Mouse (Mus musculus) small intestine, adult 2 months (tissue): ENCODE measurements around the gene Chrm4.

Source experiments
- CTCF ChIP-seq: fragments of 200-500 bp; IDR thresholded peaks from 2 replicates; pipeline ENCODE4 v1.5.1; 2012; ENCODE audit warnings: low read depth, mild to moderate bottlenecking, control low read depth, inconsistent platforms, low read length, moderate library complexity, mixed read lengths; ENCODE audit not compliant: insufficient replicate concordance, insufficient read length; ENCODE audit errors: extremely low read depth
- POLR2A ChIP-seq: fragments of 200-500 bp; IDR thresholded peaks from 2 replicates; pipeline ENCODE4 v1.6.1; 2012; ENCODE audit warnings: low read depth, mild to moderate bottlenecking, control low read depth, inconsistent platforms, low read length, moderate library complexity

GRCm38 (mm10) chr2:91958049-91958448 lies 31.0 kb downstream of the Chrm4 start:
- TF ChIP-seq CTCF = no peak
- TF ChIP-seq POLR2A = no peak
